Mouse (Mus musculus): Measurements from ENCODE around the gene Ambra1.

The Ambra1 gene

GRCm38 (mm10) chr2:91922586-91923414 is 192.9 kb downstream of the Ambra1 start:
- DNase-seq = no peak

- DNase-seq = peak; percentile 80
Measured at GRCm38 (mm10) chr2:91923415-91924337, 193.7 kb downstream of the Ambra1 start.

GRCm38 (mm10) chr2:91924726-91925125 is 194.8 kb downstream of the Ambra1 start:
- DNase-seq = no peak

- DNase-seq = no peak
Measured at GRCm38 (mm10) chr2:91925442-91925841, 195.5 kb downstream of the Ambra1 start.

- DNase-seq = no peak
Measured at GRCm38 (mm10) chr2:91926949-91927348, 197.0 kb downstream of the Ambra1 start, which contains the start of gene Chrm4. Gene Chrm4 (plus strand): TSS chr2:91927249.

- peak; percentile 91 for DNase-seq
Measured at GRCm38 (mm10) chr2:91927826-91928533, 198.0 kb downstream of the Ambra1 start.

- no peak for DNase-seq
Measured at GRCm38 (mm10) chr2:91928534-91929350, 198.8 kb downstream of the Ambra1 start.

- no peak for DNase-seq
Measured at GRCm38 (mm10) chr2:91929455-91929854, 199.5 kb downstream of the Ambra1 start.

GRCm38 (mm10) chr2:91929936-91930335 is 200.0 kb downstream of the Ambra1 start:
- DNase-seq = peak; percentile 80

GRCm38 (mm10) chr2:91930761-91931291 is 200.9 kb downstream of the Ambra1 start:
- no peak for DNase-seq

- no peak for DNase-seq
Measured at GRCm38 (mm10) chr2:91931328-91932159, 201.6 kb downstream of the Ambra1 start.

- DNase-seq = no peak
Measured at GRCm38 (mm10) chr2:91932160-91932711, 202.3 kb downstream of the Ambra1 start, which contains the start of gene Mdk. Gene Mdk (minus strand): TSS chr2:91932297.

- no peak for DNase-seq
Measured at GRCm38 (mm10) chr2:91932737-91933350, 202.9 kb downstream of the Ambra1 start.

- no peak for DNase-seq
Measured at GRCm38 (mm10) chr2:91933471-91933870, 203.5 kb downstream of the Ambra1 start.

- no peak for DNase-seq
Measured at GRCm38 (mm10) chr2:91934016-91934415, 204.1 kb downstream of the Ambra1 start.

- DNase-seq = no peak
Measured at GRCm38 (mm10) chr2:91934826-91935525, 205.0 kb downstream of the Ambra1 start.

- DNase-seq = no peak
Measured at GRCm38 (mm10) chr2:91936154-91936553, 206.2 kb downstream of the Ambra1 start.

GRCm38 (mm10) chr2:91939303-91939935 is 209.5 kb downstream of the Ambra1 start:
- DNase-seq = no peak

GRCm38 (mm10) chr2:91942356-91942755 is 212.4 kb downstream of the Ambra1 start:
- no peak for DNase-seq

Data from lung, postnatal 36 days (tissue).